ENCODE assay signal across 8 mouse cellular contexts in the genomic region with DNA sequence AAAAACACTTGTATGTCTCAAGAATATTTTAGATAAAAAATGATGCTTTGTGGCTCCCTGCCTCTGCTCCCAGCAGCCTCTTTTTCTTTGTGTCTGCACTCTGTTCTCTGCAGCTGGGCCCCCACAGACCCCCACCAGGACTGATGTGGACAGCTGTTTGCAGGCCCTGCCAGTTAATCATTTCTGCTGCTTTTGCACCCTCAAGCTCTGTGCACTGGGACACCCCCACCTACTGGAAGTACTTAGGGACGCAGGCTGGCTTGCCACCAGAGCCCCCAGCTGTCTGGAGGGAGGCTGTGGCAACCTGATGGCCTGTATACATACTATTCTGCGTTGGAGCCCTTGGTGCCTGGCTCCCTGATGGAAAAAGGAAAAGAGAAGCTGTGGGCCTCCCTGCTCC. TPM values are rescaled to one million over a fixed set of nuclear protein-coding genes. Genes with fewer than 3 reads are reported as not detected.
DNase-seq lines count a peak whose midpoint lies in the region; ATAC-seq and TF ChIP-seq lines count a peak whose summit lies in the region.

No protein-coding gene starts in this region.

- DNase-seq in left cerebral cortex, postnatal 4 days: peak; percentile 60
- DNase-seq in left cerebral cortex, adult 11 months (ENCODE audit: low spot score): no peak
- DNase-seq in embryo, embryonic 9.5 days (ENCODE audit: extremely low spot score): peak; percentile 69
- DNase-seq in heart, postnatal 10 days: peak; percentile 64 to 72
- peak; percentile 53 for DNase-seq in stomach, postnatal 0 days (ENCODE audit: low spot score)
- DNase-seq in yolk sac, embryonic 10.5 days (ENCODE audit: low spot score): no peak
- DNase-seq in ovary, postnatal 10 days (ENCODE audit: low spot score): no peak

- no peaks in the 10 kb centered on the region for H3K9me3 ChIP-seq in lung, embryonic 15.5 days
- H3K9me3 ChIP-seq in stomach, postnatal 0 days (ENCODE audit: control insufficient read depth, low read length): no peaks in the 10 kb centered on the region

- WGBS in lung, embryonic 15.5 days: 5% methylated on average over 2 of the region's 2 CpGs
- 28% methylated on average over 2 of the region's 2 CpGs for WGBS in stomach, postnatal 0 days

- peaks cover 41% of the 10 kb centered on the region for H3K4me1 ChIP-seq in lung, embryonic 15.5 days
- H3K4me1 ChIP-seq in stomach, postnatal 0 days (replicated peaks; ENCODE audit: control insufficient read depth, insufficient read depth): no peaks in the 10 kb centered on the region

- no peak for TF ChIP-seq EP300 in stomach, postnatal 0 days (optimal IDR thresholded peaks at IDR 0.05)

- no peak overlapping the region for H3K9ac ChIP-seq in lung, embryonic 15.5 days
- no peak overlapping the region for H3K9ac ChIP-seq in stomach, postnatal 0 days (ENCODE audit: low read length)

- no peaks in the 10 kb centered on the region for H3K27me3 ChIP-seq in lung, embryonic 15.5 days
- H3K27me3 ChIP-seq in stomach, postnatal 0 days (ENCODE audit: control insufficient read depth, insufficient read depth, low read length): no peaks in the 10 kb centered on the region

- intact Hi-C loops in left cerebral cortex, postnatal 4 days (cut with DNase I): no loop called here
- intact Hi-C loops in heart, postnatal 10 days (cut with DNase I): loop anchor here (10.0 kb wide), 1 partner anchor 634 kb away; no protein-coding TSS in a partner anchor

- TF ChIP-seq CTCF in stomach, postnatal 0 days (IDR thresholded peaks at IDR 0.05; ENCODE audit: low read depth): peak; percentile 76

- H3K36me3 ChIP-seq in lung, embryonic 15.5 days: no peaks in the 10 kb centered on the region
- no peaks in the 10 kb centered on the region for H3K36me3 ChIP-seq in stomach, postnatal 0 days (ENCODE audit: control insufficient read depth, insufficient read depth, low read length)

- ATAC-seq in lung, embryonic 15.5 days (ENCODE audit: borderline replicate concordance, extremely low read depth, low FRiP score, low TSS enrichment): peak; percentile 84
- ATAC-seq in stomach, postnatal 0 days (ENCODE audit: low FRiP score, low TSS enrichment): peak; percentile 68

- H3K4me2 ChIP-seq in lung, embryonic 15.5 days: no peak overlapping the region
- H3K4me2 ChIP-seq in stomach, postnatal 0 days (replicated peaks; ENCODE audit: low read depth): no peak overlapping the region

- peak overlapping the region; percentile 21; the same call in 1 of the 2 replicates for H3K27ac ChIP-seq in lung, embryonic 15.5 days
- 0 out of 2 replicates have a peak overlapping the region, but pooled peaks have one; percentile 4 for H3K27ac ChIP-seq in stomach, postnatal 0 days (replicated peaks)

- no peak overlapping the region for H3K4me3 ChIP-seq in lung, embryonic 15.5 days
- H3K4me3 ChIP-seq in stomach, postnatal 0 days (ENCODE audit: low read depth, low read length): no peak overlapping the region

RNA-seq across cellular contexts. Expression of a gene that starts 11.3 kb away (rescaled TPM):
- total RNA-seq in left cerebral cortex, postnatal 4 days (2021): 10 to 100 TPM; 62.3 to 64.5 TPM
- 1 to 10 TPM; 7.3 to 7.4 TPM for total RNA-seq in heart, postnatal 10 days (2021)
- 10.0 and 10.9 TPM in 2 replicates for polyA plus RNA-seq in lung, embryonic 15.5 days (2015; fragmentation: Nextera tagmentation; extraction: Ambion mirVana)
- polyA plus RNA-seq in stomach, postnatal 0 days (2015; fragmentation: Nextera tagmentation; extraction: Ambion mirVana): 4.3 and 4.4 TPM in 2 replicates

Comparison
In these comparisons a context has a peak if more than half of its experiments do, and no peak if none do; other contexts are left out.
1. DNase-seq: peak in left cerebral cortex, postnatal 4 days (single experiment), embryo, embryonic 9.5 days (single experiment), heart, postnatal 10 days (2 of 2) and stomach, postnatal 0 days (single experiment); none in left cerebral cortex, adult 11 months (single experiment), yolk sac, embryonic 10.5 days (single experiment) and ovary, postnatal 10 days (single experiment).
2. RNA of a gene that starts 11.3 kb away (total RNA-seq): 62.3 to 64.5 TPM in left cerebral cortex, postnatal 4 days; 7.3 to 7.4 TPM in heart, postnatal 10 days; every median in the first group is over 4 times any median in the second.